Mouse (Mus musculus) kidney, embryonic 14.5 days (tissue): ENCODE data around the gene Sap25. TPM values are rescaled to one million over a fixed set of nuclear protein-coding genes. Genes with fewer than 3 reads are reported as not detected.

ENCODE experiments used
- ATAC-seq: fragments of 200-750 bp; cut with Nextera tagmentation; 2 replicates; pipeline ENCODE4 v1.8.0; 2017; ENCODE audit warnings: moderate number of reproducible peaks, mild to moderate bottlenecking, moderate TSS enrichment, moderate library complexity; ENCODE audit not compliant: low FRiP score, low TSS enrichment
- H3K27ac ChIP-seq: fragments of 300-500 bp; sonication (generic); 2 replicates; pipeline ENCODE4 v1.5.1; 2014; ENCODE audit warnings: low read depth, mild to moderate bottlenecking, low read length, moderate library complexity, mixed read lengths
- H3K27me3 ChIP-seq: fragments of 300-500 bp; sonication (generic); 2 replicates; pipeline ENCODE4 v1.6.1; 2014; ENCODE audit warnings: mild to moderate bottlenecking, low read length; ENCODE audit not compliant: control insufficient read depth, insufficient read depth
- H3K36me3 ChIP-seq: fragments of 300-500 bp; sonication (generic); 2 replicates; pipeline ENCODE4 v1.6.1; 2014; ENCODE audit warnings: low read length, mixed read lengths; ENCODE audit not compliant: control insufficient read depth, insufficient read depth
- H3K4me1 ChIP-seq: fragments of 300-500 bp; sonication (generic); 2 replicates; pipeline ENCODE4 v1.6.1; 2014; ENCODE audit warnings: low read length, mixed read lengths; ENCODE audit not compliant: control insufficient read depth, insufficient read depth
- H3K4me2 ChIP-seq: fragments of 300-500 bp; sonication (generic); replicated peaks from 2 replicates; pipeline ENCODE4 v1.6.1; 2014; ENCODE audit warnings: low read depth, mild to moderate bottlenecking, low read length
- H3K4me3 ChIP-seq: fragments of 300-500 bp; sonication (generic); 2 replicates; pipeline ENCODE4 v1.5.1; 2014; ENCODE audit warnings: mild to moderate bottlenecking, low read length
- H3K9ac ChIP-seq: fragments of 300-500 bp; sonication (generic); 2 replicates; pipeline ENCODE4 v1.6.1; 2014; ENCODE audit warnings: low read depth, mild to moderate bottlenecking, low read length, moderate library complexity
- H3K9me3 ChIP-seq: fragments of 300-500 bp; sonication (generic); 2 replicates; pipeline ENCODE4 v1.6.1; 2016; ENCODE audit warnings: low read length; ENCODE audit not compliant: control insufficient read depth
- WGBS: fragments of 180-500 bp; shearing (Covaris S2); extraction: QIAGEN DNeasy Blood & Tissue Kit; methylation state at CpG from one replicate; pipeline ENCODE4 v1.1.7; 2014; 5-methylcytosine and 5-hydroxymethylcytosine counted together
- polyA plus RNA-seq: library from polyadenylated mRNA; unstranded; fragments of >200 nt; fragmentation: Nextera tagmentation; extraction: Ambion mirVana; gene quantifications from 2 replicates; pipeline ENCODE4 v1.2.1, GENCODE M21; 2014

The Sap25 gene
- polyA plus RNA-seq, 1 experiment from 2014 or later: 10.1 TPM

DNA sequence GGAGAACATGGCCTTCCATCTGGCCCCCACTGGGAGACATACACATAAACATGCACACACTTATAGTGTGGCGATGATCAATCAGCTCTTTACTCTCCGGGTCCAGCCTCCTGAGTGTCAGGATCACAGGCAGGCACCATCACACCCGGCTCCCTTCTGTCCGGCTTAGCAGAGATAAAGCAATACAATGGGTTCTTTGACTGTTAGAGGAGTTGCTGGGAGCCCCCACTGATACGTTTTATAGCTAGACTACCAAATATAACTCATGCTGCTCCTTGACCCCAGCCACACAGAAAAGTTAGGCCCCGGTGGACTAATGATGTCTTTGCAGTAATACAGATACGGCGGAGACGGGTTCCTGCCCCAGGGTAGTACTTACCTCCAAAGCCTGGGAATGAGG lies 21.9 kb downstream of the Sap25 start:
- H3K4me2 ChIP-seq: no peak overlapping the region
- H3K36me3 ChIP-seq: peaks cover 44% of the 10 kb centered on the region
- H3K9ac ChIP-seq: no peak overlapping the region
- no peak for ATAC-seq
- no peaks in the 10 kb centered on the region for H3K9me3 ChIP-seq
- no peak overlapping the region for H3K27ac ChIP-seq
- H3K27me3 ChIP-seq: no peaks in the 10 kb centered on the region
- H3K4me1 ChIP-seq: no peaks in the 10 kb centered on the region
- 77% methylated on average over 9 of the region's 9 CpGs for WGBS
- H3K4me3 ChIP-seq: no peak overlapping the region

DNA sequence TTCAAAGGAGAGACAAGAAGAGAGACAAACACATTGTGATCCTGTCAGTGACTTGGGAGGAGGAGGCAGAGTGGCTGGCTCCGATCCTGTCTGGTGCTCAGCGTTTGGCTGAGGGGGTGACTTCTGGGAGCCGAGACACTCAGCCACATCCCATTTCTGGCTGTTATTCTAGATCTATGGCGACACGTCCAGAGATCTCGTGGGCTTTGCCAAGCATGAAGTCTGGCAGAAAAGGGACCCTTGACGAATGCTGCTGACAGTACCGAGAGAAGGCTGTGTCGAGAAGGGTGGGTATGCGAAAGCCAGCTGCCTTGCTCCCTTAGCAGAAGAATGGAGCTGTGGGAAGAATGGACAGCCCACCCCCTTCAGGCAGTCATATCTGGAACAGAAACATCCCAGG lies 27.8 kb downstream of the Sap25 start:
- no peaks in the 10 kb centered on the region for H3K9me3 ChIP-seq
- H3K27me3 ChIP-seq: no peaks in the 10 kb centered on the region
- ATAC-seq: no peak
- H3K9ac ChIP-seq: no peak overlapping the region
- peaks cover 24% of the 10 kb centered on the region for H3K36me3 ChIP-seq
- WGBS: 58% methylated on average over 10 of the region's 10 CpGs
- H3K4me3 ChIP-seq: no peak overlapping the region
- peaks cover 20% of the 10 kb centered on the region for H3K4me1 ChIP-seq
- H3K4me2 ChIP-seq: no peak overlapping the region
- no peak overlapping the region for H3K27ac ChIP-seq

DNA sequence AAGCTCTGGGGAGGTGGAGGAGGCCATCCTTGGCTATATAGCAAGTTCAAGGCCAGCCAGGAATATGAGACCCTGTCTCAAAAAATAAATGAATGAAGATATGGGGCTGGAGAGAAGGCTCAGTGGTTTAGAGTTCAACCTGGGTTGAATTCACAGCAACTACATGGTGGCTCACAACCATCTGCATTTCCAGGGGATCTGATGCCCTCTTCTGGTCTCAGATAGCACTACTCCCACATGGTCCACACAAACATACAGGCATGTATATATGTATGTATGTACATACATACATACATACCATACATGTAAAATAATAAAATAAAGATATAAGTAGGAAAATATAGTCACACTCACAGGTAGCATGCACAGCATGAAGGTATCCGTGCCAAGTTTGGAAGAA lies 29.1 kb downstream of the Sap25 start:
- H3K4me2 ChIP-seq: no peak overlapping the region
- no peaks in the 10 kb centered on the region for H3K9me3 ChIP-seq
- no peak for ATAC-seq
- WGBS: 79% methylated on average over 1 of the region's 1 CpGs
- H3K27me3 ChIP-seq: no peaks in the 10 kb centered on the region
- peaks cover 20% of the 10 kb centered on the region for H3K4me1 ChIP-seq
- 0 out of 2 replicates have a peak overlapping the region, but pooled peaks have one; percentile 62 for H3K27ac ChIP-seq
- no peak overlapping the region for H3K9ac ChIP-seq
- peaks cover 19% of the 10 kb centered on the region for H3K36me3 ChIP-seq
- no peak overlapping the region for H3K4me3 ChIP-seq

DNA sequence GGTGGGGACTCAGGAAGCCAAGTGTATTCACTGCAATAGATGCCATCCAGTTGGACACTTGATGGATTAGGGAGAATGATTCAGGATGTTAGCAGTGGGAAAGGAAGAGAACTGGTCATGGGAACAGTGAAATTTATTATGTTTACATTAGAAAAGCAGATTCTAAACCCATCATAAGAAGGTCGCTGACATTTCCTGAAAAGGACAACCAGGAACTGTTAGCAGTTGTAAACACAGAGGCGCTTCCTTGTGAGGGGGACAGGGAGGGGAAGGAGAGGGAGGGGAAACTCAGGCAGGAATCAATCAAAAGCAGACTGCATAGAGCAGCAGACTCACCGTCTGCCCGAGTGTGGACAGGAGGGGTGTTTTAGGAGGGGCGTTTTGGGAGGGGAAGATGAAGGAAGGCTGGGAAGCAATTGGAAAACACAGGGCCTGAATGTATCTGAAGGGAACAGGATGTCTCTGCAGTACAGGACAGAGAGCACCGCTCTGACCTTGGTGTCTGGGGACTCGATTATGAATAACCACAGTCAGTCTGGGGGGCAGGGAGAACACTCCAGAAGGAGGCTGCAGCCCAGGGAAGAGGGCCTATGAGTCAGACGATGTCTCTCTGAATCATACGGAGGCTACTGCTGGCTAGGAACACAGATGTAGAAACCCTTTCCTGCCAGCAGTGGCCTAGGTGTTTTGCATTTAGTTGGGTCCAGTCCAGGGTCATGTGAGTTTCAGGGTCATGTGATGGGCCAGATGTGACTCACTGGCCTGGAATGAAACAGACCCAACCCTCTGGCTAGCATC lies 30.5 kb downstream of the Sap25 start:
- no peaks in the 10 kb centered on the region for H3K27me3 ChIP-seq
- peak; percentile 63 for ATAC-seq
- no peak overlapping the region for H3K4me2 ChIP-seq
- no peaks in the 10 kb centered on the region for H3K9me3 ChIP-seq
- H3K4me1 ChIP-seq: peaks cover 20% of the 10 kb centered on the region
- H3K36me3 ChIP-seq: peaks cover 12% of the 10 kb centered on the region
- H3K27ac ChIP-seq: peak overlapping the region; percentile 69; the same call in 1 of the 2 replicates
- WGBS: 14% methylated on average over 9 of the region's 9 CpGs
- no peak overlapping the region for H3K9ac ChIP-seq
- no peak overlapping the region for H3K4me3 ChIP-seq

DNA sequence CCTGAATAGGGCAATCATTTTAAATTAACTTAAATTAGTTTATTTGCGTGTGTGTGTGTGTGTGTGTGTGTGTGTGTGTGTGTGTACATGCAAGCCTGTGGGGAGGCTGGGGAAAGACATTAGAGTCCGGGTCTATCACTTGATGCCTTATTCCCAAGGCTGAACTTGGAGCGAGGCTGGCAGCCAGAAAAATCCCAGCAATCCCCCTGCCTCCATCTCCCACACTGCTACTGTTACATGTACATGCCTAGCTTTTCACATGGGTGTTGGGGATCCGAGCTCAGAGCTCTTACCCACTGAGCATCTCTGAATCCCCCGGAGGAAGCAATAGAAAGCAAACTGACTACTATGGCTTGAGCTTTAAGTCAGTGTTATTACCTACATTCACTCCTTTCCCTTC lies 31.2 kb downstream of the Sap25 start:
- H3K27me3 ChIP-seq: no peaks in the 10 kb centered on the region
- peaks cover 20% of the 10 kb centered on the region for H3K4me1 ChIP-seq
- ATAC-seq: no peak
- no peak overlapping the region for H3K9ac ChIP-seq
- no peak overlapping the region for H3K4me2 ChIP-seq
- no peak overlapping the region for H3K4me3 ChIP-seq
- peaks cover 5% of the 10 kb centered on the region for H3K36me3 ChIP-seq
- 0 out of 2 replicates have a peak overlapping the region, but pooled peaks have one; percentile 69 for H3K27ac ChIP-seq
- 77% methylated on average over 5 of the region's 5 CpGs for WGBS
- H3K9me3 ChIP-seq: no peaks in the 10 kb centered on the region

DNA sequence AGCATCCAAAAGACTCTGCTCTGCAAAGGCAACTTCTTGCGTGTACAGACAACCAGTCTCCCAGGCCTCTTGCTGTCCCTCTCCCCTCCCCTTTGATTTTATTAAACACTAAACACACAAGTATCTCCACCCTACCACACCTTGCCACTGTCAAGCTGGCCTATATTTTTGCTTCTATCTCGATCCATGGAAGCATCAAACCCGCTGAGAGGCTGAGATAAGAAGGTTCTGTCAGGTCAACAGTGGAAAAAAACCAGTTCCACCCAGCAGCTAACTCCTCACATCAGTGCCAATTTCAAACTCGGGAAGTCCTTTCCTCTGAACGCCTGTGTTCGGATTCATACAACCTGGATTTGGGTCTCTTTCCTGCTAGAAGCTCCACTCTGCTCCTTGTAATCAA lies 31.9 kb downstream of the Sap25 start:
- WGBS: 88% methylated on average over 6 of the region's 6 CpGs

DNA sequence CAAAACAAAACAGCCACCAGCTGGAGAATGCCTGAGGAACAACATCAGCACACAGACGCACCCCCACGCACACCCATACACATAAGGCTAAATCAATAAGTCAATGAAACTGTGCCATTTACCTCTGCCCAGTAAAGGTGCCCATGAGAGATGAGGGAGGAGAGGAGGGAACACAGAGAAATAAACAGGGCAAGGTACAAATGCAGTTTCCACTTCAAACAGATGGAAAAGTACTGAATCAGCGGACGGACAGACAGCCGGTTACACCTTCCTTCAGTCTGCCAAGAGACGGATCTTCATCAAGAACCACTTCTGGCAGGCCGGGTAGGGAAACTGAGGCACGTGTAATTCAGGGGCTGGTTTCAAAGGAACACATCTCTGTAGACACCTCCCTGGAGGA lies 33.7 kb downstream of the Sap25 start:
- Histone ChIP-seq H3K4me3 (no peak overlapping the region), H3K4me2 (no peak overlapping the region), H3K9ac (no peak overlapping the region), H3K36me3 (peaks cover 2% of the 10 kb centered on the region; the same call in 1 of the 2 replicates), H3K4me1 (peaks cover 12% of the 10 kb centered on the region), H3K27ac (no peak overlapping the region), H3K9me3 (no peaks in the 10 kb centered on the region), H3K27me3 (no peaks in the 10 kb centered on the region)
- 93% methylated on average over 8 of the region's 8 CpGs for WGBS
- ATAC-seq: no peak

More for the DNA sequence above, 31.9 kb downstream of the Sap25 start:
- H3K4me2 ChIP-seq: no peak overlapping the region
- H3K9ac ChIP-seq: no peak overlapping the region
- H3K4me3 ChIP-seq: no peak overlapping the region
- peaks cover 20% of the 10 kb centered on the region for H3K4me1 ChIP-seq
- no peaks in the 10 kb centered on the region for H3K27me3 ChIP-seq
- H3K27ac ChIP-seq: no peak overlapping the region
- H3K36me3 ChIP-seq: peaks cover 2% of the 10 kb centered on the region; the same call in 1 of the 2 replicates
- H3K9me3 ChIP-seq: no peaks in the 10 kb centered on the region
- ATAC-seq: no peak

DNA sequence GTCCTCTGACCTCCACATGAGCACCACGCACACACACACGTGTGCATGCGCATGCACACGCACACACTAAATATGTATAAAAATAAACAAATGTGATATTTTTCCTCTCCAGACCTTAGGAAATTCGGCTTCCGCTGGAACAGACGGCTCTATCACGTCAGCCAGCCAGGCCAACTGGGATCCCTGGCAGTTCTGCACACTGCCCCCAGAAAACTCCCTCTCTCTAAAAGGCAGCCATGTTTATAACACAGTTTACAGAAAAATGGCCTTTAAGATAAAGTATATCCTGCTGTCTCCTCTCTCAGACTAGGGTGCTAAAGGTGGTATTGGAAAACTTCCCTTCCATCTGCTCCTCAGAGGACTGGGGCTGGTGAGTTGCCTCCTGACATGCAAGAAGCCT lies 36.7 kb downstream of the Sap25 start:
- Histone ChIP-seq H3K4me3 (no peak overlapping the region), H3K27me3 (no peaks in the 10 kb centered on the region), H3K36me3 (peaks cover 2% of the 10 kb centered on the region; the same call in 1 of the 2 replicates), H3K9ac (no peak overlapping the region), H3K9me3 (no peaks in the 10 kb centered on the region), H3K4me2 (no peak overlapping the region), H3K27ac (no peak overlapping the region), H3K4me1 (peaks cover 6% of the 10 kb centered on the region)
- no peak for ATAC-seq
- WGBS: 96% methylated on average over 8 of the region's 8 CpGs

DNA sequence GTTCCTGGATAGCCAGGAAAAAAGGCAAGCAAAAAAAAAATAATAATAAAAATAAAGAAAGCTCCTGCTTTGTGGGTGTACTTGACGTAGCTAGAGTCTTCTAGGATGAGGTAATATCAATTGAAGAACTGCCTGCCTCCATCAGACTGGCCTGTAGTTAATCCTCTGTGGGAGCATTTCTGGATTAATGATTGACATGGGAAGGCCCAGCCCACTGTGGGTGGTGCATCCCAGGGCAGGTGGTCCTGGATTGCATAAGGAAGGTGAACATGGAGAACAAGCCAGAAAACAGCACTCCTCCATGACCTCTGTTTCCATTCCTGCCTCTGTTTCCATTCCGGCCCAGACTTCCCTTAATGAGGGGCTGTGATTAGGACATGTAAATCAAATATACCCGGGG lies 37.6 kb downstream of the Sap25 start:
- no peak for ATAC-seq
- WGBS: 78% methylated on average over 3 of the region's 3 CpGs
- Histone ChIP-seq H3K4me1 (peaks cover 11% of the 10 kb centered on the region), H3K9ac (no peak overlapping the region), H3K36me3 (peaks cover 2% of the 10 kb centered on the region; the same call in 1 of the 2 replicates), H3K4me3 (no peak overlapping the region), H3K27ac (no peak overlapping the region), H3K4me2 (no peak overlapping the region), H3K27me3 (no peaks in the 10 kb centered on the region), H3K9me3 (no peaks in the 10 kb centered on the region)
